Mouse (Mus musculus) ES-E14 (cell line): ENCODE measurements around the gene Ncan. TPM values are rescaled to one million over a fixed set of nuclear protein-coding genes. Genes with fewer than 3 reads are reported as not detected.

ENCODE experiments used
- DNase-seq: peaks from one replicate; pipeline ENCODE4 v3.0.0-alpha.2; 2013; ENCODE audit warnings: low read depth, low spot score
- H3K27ac ChIP-seq: 2 replicates; pipeline ENCODE4 v1.5.1; 2012; ENCODE audit warnings: low read depth, mild to moderate bottlenecking, low read length, moderate library complexity, mixed read lengths; ENCODE audit not compliant: poor library complexity, insufficient read depth, severe bottlenecking
- H3K36me3 ChIP-seq: 2 replicates; pipeline ENCODE4 v1.6.1; 2012; ENCODE audit warnings: mild to moderate bottlenecking, low read length, moderate library complexity, mixed read lengths; ENCODE audit not compliant: control insufficient read depth, poor library complexity, insufficient read depth, severe bottlenecking
- H3K4me1 ChIP-seq, 2 experiments: fragments of 150-350 bp in 1 of 2; sonication (generic) in 1 of 2; 2 replicates each; pipeline ENCODE4 v1.6.1; 2012; ENCODE audit warnings: low read length in 2 of 2, mild to moderate bottlenecking in 1 of 2, mixed read lengths in 1 of 2; ENCODE audit not compliant: control insufficient read depth in 2 of 2, insufficient read depth in 2 of 2, poor library complexity in 1 of 2
- H3K4me3 ChIP-seq, 2 experiments: fragments of 150-350 bp in 1 of 2; sonication (generic) in 1 of 2; 2 replicates each; pipeline ENCODE4 v1.5.1; 2012; ENCODE audit warnings: low read length in 2 of 2, low read depth in 1 of 2, mild to moderate bottlenecking in 1 of 2, mixed read lengths in 1 of 2; ENCODE audit not compliant: insufficient read depth in 1 of 2, poor library complexity in 1 of 2, severe bottlenecking in 1 of 2
- H3K9ac ChIP-seq: 2 replicates; pipeline ENCODE4 v1.6.1; 2012; ENCODE audit warnings: low read depth, mild to moderate bottlenecking, low read length, mixed read lengths; ENCODE audit not compliant: poor library complexity, insufficient read depth, severe bottlenecking
- H3K9me3 ChIP-seq: fragments of 150-350 bp; sonication (generic); 2 replicates; pipeline ENCODE4 v1.6.1; 2012; ENCODE audit warnings: low read depth, mild to moderate bottlenecking, low read length; ENCODE audit not compliant: control insufficient read depth, insufficient read depth
- CHD2 ChIP-seq: IDR thresholded peaks from 2 replicates; pipeline ENCODE4 v1.6.1; 2014; ENCODE audit warnings: mild to moderate bottlenecking, low read depth, low read length, inconsistent platforms
- HCFC1 ChIP-seq: IDR thresholded peaks from 2 replicates; pipeline ENCODE4 v1.6.1; 2012; ENCODE audit warnings: low read length, inconsistent platforms, borderline replicate concordance; ENCODE audit not compliant: insufficient read depth
- MAFK ChIP-seq: IDR thresholded peaks from 2 replicates; pipeline ENCODE4 v1.6.1; 2014; ENCODE audit warnings: mild to moderate bottlenecking, low read depth, low read length, inconsistent platforms; ENCODE audit not compliant: insufficient read depth
- ZC3H11A ChIP-seq: IDR thresholded peaks from 2 replicates; pipeline ENCODE4 v1.6.1; 2012; ENCODE audit warnings: low read depth, mild to moderate bottlenecking, inconsistent platforms, low read length, borderline replicate concordance
- ZNF384 ChIP-seq: IDR thresholded peaks from 2 replicates; pipeline ENCODE4 v1.6.1; 2012; ENCODE audit warnings: low read depth, low read length, inconsistent platforms
- in situ Hi-C, 2 experiments: fragments of 600-800 bp; cut with MboI; formaldehyde crosslinking; loops; one replicate each; pipeline ENCODE4 v1.15.1; 2025; ENCODE audit warnings: low sequenced_read_pairs in 2 of 2, inconsistent platforms in 1 of 2; ENCODE audit not compliant: unreplicated experiment in 2 of 2
- total RNA-seq: library from RNA; depleted of rRNA; stranded (reverse); fragments of 300-350 nt; gene quantifications from 2 replicates; pipeline ENCODE4 v1.2.3, GENCODE M21; 2012; rRNA removed

The Ncan gene
- total RNA-seq: 4.3 and 9.2 TPM in 2 replicates

- Histone ChIP-seq H3K9ac (peak within 1 kb of the TSS; percentile 14; the same call in 1 of the 2 replicates), H3K9me3 (no peaks in the 10 kb centered on the region), H3K4me3 (peak within 1 kb of the TSS; percentile 25 to 32; a peak in 2 of 4 replicates), H3K4me1 (peaks cover 0 to 8% of the 10 kb centered on the region in 2 experiments; a peak in 2 of 4 replicates), H3K27ac (no peak within 1 kb of the TSS), H3K36me3 (no peaks in the 10 kb centered on the region)
- DNase-seq: peak; percentile 87
- no peak for TF ChIP-seq MAFK
- no peak for TF ChIP-seq ZNF384
- TF ChIP-seq CHD2: no peak
- TF ChIP-seq ZC3H11A: no peak
- no peak for TF ChIP-seq HCFC1
- in situ Hi-C loops: no loop called here
Measured at GRCm38 (mm10) chr8:70120667-70121066, at the start of gene Ncan. TSS of gene Ncan (minus strand) at chr8:70120873.

- in situ Hi-C loops: no loop called here
- Histone ChIP-seq H3K27ac (no peak overlapping the region), H3K4me3 (no peak overlapping the region), H3K9ac (no peak overlapping the region), H3K4me1 (peaks cover 1 to 13% of the 10 kb centered on the region in 2 experiments; a peak in 2 of 4 replicates), H3K36me3 (peaks cover 3% of the 10 kb centered on the region; the same call in 1 of the 2 replicates), H3K9me3 (no peaks in the 10 kb centered on the region)
- no peak for DNase-seq
- TF ChIP-seq ZNF384 (no peak), CHD2 (no peak)
Measured at GRCm38 (mm10) chr8:70170116-70170515, 49.4 kb upstream of the Ncan start.

- Histone ChIP-seq H3K4me1 (peaks cover 1 to 8% of the 10 kb centered on the region in 2 experiments; a peak in 1 of 4 replicates), H3K9ac (no peak overlapping the region), H3K36me3 (no peaks in the 10 kb centered on the region), H3K9me3 (no peaks in the 10 kb centered on the region), H3K27ac (no peak overlapping the region), H3K4me3 (peak overlapping the region; percentile 24 to 52; a peak in 3 of 4 replicates)
- TF ChIP-seq CHD2 (no peak), ZNF384 (0 out of 2 replicates have a peak, but pooled peaks have one; percentile 22), MAFK (no peak), HCFC1 (no peak), ZC3H11A (peak; percentile 37; the same call in 1 of the 2 replicates)
- in situ Hi-C loops: no loop called here
- peak; percentile 59 for DNase-seq
Measured at GRCm38 (mm10) chr8:70166504-70167110, 45.9 kb upstream of the Ncan start.

- H3K9ac ChIP-seq: no peak overlapping the region
- no peak for DNase-seq
- no peak overlapping the region for H3K27ac ChIP-seq
- in situ Hi-C loops: no loop called here
- no peaks in the 10 kb centered on the region for H3K9me3 ChIP-seq
- no peak for TF ChIP-seq HCFC1
- TF ChIP-seq ZNF384: no peak
- no peak for TF ChIP-seq MAFK
- TF ChIP-seq ZC3H11A: no peak
- no peak for TF ChIP-seq CHD2
- H3K4me3 ChIP-seq: no peak overlapping the region
- peaks cover 4 to 14% of the 10 kb centered on the region in 2 experiments for H3K4me1 ChIP-seq
- H3K36me3 ChIP-seq: no peaks in the 10 kb centered on the region
Measured at GRCm38 (mm10) chr8:70163316-70163715, 42.6 kb upstream of the Ncan start.

GRCm38 (mm10) chr8:70160015-70160414 lies 39.3 kb upstream of the Ncan start:
- Histone ChIP-seq H3K4me1 (peaks cover 4 to 12% of the 10 kb centered on the region in 2 experiments), H3K27ac (no peak overlapping the region), H3K36me3 (no peaks in the 10 kb centered on the region), H3K9me3 (no peaks in the 10 kb centered on the region), H3K9ac (no peak overlapping the region), H3K4me3 (no peak overlapping the region)
- no peak for DNase-seq
- TF ChIP-seq HCFC1: no peak
- no peak for TF ChIP-seq CHD2
- no peak for TF ChIP-seq ZNF384
- no peak for TF ChIP-seq MAFK
- no peak for TF ChIP-seq ZC3H11A
- in situ Hi-C loops: no loop called here
